Mouse (Mus musculus): ENCODE measurements around the gene Sipa1l1. TPM values are rescaled to one million over a fixed set of nuclear protein-coding genes. Genes with fewer than 3 reads are reported as not detected.

Gene Sipa1l1
- polyA plus RNA-seq, 1 experiment, result 34.0 TPM

DNA sequence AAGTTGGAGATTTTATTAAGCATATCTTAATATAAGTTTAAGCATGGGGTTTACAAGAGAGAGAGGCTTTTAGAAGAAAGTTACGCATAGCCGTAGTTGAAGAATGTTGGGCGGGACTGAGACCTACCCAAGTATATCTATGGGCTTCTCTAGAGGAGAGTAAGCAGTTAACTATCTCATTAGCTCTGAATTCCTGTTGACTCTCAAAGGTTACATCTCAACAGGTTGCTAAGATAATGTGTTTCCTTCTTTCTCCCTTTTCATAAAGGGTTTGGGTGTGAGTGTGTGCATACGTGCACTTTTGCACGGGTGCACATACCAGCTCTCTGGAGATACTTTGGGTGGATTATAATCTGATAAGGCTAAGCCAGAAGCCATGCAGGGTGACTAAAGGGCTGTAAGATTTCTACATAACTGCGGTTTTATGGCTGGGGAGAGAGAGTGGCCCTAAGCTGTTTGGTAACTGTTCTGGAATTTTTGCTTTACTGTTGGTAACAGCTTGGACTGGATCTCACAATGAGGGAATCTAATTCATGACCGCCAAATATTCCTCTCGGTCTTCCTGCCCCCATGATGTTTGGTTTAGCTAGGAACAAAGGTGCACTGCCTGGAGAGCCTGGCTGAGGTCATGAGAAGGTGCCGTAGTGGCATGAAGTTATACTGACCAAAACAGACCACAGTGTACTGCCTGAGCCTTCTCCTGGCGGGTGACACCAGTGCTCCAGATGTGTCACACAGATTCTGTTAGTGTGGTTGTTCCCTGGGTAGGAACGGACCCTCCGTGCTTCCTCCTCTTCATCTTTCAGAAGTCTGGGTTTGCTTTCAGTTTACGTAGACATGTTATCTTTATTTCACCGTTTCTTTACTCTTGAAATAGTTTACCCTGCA lies 78.5 kb downstream of the Sipa1l1 start:
- Histone ChIP-seq H3K4me3 (ENCODE audit: insufficient read depth, low read depth, low read length) (no peak overlapping the region), H3K27me3 (replicated peaks; ENCODE audit: control insufficient read depth, insufficient read depth, low read length) (no peaks in the 10 kb centered on the region), H3K36me3 (ENCODE audit: control insufficient read depth, insufficient read depth, low read length) (no peaks in the 10 kb centered on the region), H3K27ac (ENCODE audit: insufficient read depth, low read depth, low read length) (no peak overlapping the region), H3K4me1 (ENCODE audit: control insufficient read depth, insufficient read depth, low read length) (no peaks in the 10 kb centered on the region)
- 82% methylated on average over 14 of the region's 14 CpGs for WGBS
- no peak for DNase-seq
- no peak for TF ChIP-seq CTCF (conservative IDR thresholded peaks at IDR 0.05; ENCODE audit: insufficient read depth, insufficient read length, low read depth, low read length)
- no peak for TF ChIP-seq POLR2A (IDR thresholded peaks at IDR 0.05; ENCODE audit: low read depth, low read length)

DNA sequence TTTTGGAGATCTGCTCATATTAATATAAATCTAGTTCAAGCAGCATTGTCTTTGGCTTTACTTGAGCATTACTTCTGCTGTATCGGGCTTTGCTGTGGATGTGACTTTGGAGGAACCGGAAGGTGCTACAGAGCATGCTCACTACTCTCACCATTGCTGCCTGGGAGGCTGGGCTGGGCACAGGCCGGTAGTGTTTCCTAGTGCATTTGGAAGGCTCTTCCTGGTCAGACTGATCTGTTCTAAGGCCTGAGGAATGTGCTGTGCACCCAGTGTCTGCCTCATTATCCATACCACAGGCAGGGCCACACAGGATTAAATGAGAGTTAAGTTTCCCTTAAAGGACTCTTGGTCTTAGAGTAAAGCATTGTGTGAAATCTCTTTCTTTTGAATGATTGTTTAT lies 79.4 kb downstream of the Sipa1l1 start:
- Histone ChIP-seq H3K27ac (ENCODE audit: insufficient read depth, low read depth, low read length) (no peak overlapping the region), H3K4me3 (ENCODE audit: insufficient read depth, low read depth, low read length) (no peak overlapping the region), H3K27me3 (replicated peaks; ENCODE audit: control insufficient read depth, insufficient read depth, low read length) (no peaks in the 10 kb centered on the region), H3K4me1 (ENCODE audit: control insufficient read depth, insufficient read depth, low read length) (no peaks in the 10 kb centered on the region), H3K36me3 (ENCODE audit: control insufficient read depth, insufficient read depth, low read length) (no peaks in the 10 kb centered on the region)
- no peak for DNase-seq
- no peak for TF ChIP-seq POLR2A (IDR thresholded peaks at IDR 0.05; ENCODE audit: low read depth, low read length)
- no peak for TF ChIP-seq CTCF (conservative IDR thresholded peaks at IDR 0.05; ENCODE audit: insufficient read depth, insufficient read length, low read depth, low read length)
- 84% methylated on average over 3 of the region's 3 CpGs for WGBS

DNA sequence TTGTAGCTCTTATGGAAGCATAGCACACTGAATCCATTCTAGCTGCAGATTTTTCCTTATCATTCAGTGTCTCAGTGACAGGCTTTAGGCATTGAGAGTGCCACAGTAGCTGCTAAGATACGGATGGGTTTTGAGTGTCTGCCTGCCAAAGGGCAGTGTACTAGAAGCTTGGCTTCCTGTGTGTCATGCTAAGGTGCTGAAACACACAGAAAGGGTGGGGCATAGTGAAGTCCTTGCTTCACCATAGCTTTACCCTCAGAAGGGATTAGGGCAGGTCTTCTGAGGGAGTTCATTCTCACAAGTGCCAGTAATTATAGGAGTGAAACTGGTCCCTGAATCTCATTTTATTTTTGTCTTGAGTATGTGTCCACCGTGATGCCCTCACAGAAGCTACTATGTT lies 82.2 kb downstream of the Sipa1l1 start:
- 79% methylated on average over 2 of the region's 2 CpGs for WGBS
- Histone ChIP-seq H3K27ac (ENCODE audit: insufficient read depth, low read depth, low read length) (no peak overlapping the region), H3K27me3 (replicated peaks; ENCODE audit: control insufficient read depth, insufficient read depth, low read length) (no peaks in the 10 kb centered on the region), H3K4me1 (ENCODE audit: control insufficient read depth, insufficient read depth, low read length) (peaks cover 16% of the 10 kb centered on the region), H3K36me3 (ENCODE audit: control insufficient read depth, insufficient read depth, low read length) (no peaks in the 10 kb centered on the region), H3K4me3 (ENCODE audit: insufficient read depth, low read depth, low read length) (no peak overlapping the region)
- no peak for TF ChIP-seq CTCF (conservative IDR thresholded peaks at IDR 0.05; ENCODE audit: insufficient read depth, insufficient read length, low read depth, low read length)
- TF ChIP-seq POLR2A (IDR thresholded peaks at IDR 0.05; ENCODE audit: low read depth, low read length), result no peak
- DNase-seq, result no peak

DNA sequence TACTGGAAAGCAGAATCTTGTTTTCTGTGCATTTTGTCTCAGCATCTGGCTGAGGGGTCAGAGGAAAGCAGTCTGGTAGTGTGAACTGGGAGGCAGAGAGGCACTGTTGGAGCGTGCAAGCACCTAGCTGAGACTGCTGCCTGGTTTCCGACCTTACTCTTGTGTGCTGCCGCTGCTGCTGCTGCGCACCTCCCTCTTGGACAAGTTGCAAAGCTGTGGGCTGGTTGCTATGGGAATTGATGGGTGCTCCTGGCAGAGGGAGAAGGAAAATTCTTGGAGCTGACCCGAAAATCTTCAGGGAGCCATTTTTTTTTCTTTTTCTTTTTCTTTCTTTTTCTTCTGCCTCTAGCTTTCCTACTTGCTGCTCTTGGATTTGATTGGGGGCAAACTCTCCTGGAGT lies 85.0 kb downstream of the Sipa1l1 start:
- H3K27me3 ChIP-seq (replicated peaks; ENCODE audit: control insufficient read depth, insufficient read depth, low read length), result no peaks in the 10 kb centered on the region
- no peak overlapping the region for H3K4me3 ChIP-seq (ENCODE audit: insufficient read depth, low read depth, low read length)
- no peaks in the 10 kb centered on the region for H3K36me3 ChIP-seq (ENCODE audit: control insufficient read depth, insufficient read depth, low read length)
- peak overlapping the region; percentile 31; the same call in 1 of the 2 replicates for H3K27ac ChIP-seq (ENCODE audit: insufficient read depth, low read depth, low read length)
- no peak for TF ChIP-seq CTCF (conservative IDR thresholded peaks at IDR 0.05; ENCODE audit: insufficient read depth, insufficient read length, low read depth, low read length)
- TF ChIP-seq POLR2A (IDR thresholded peaks at IDR 0.05; ENCODE audit: low read depth, low read length), result no peak
- peaks cover 33% of the 10 kb centered on the region for H3K4me1 ChIP-seq (ENCODE audit: control insufficient read depth, insufficient read depth, low read length)
- DNase-seq, result peak; percentile 77
- WGBS, result 30% methylated on average over 5 of the region's 5 CpGs

DNA sequence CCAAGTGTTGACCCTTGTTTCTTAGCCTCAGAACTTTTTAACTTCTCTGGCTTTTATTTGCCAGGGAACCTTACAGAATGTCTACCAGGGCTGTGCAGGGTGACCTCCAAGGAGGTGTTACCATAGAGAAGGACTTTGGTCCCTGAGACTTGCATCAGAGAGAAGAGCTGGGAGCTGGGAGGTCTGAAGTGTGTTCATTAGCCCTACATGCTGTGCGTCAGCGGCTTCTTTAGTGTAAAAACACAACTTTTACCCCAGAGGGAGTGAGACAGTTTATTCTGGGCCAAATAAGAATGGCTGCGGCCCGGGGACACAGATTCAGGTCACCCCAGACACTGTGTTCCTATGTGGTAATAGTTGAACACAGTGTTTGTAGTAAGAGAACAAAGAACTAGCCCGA lies 86.9 kb downstream of the Sipa1l1 start:
- H3K27ac ChIP-seq (ENCODE audit: insufficient read depth, low read depth, low read length), result peak overlapping the region; percentile 93
- no peak overlapping the region for H3K4me3 ChIP-seq (ENCODE audit: insufficient read depth, low read depth, low read length)
- H3K36me3 ChIP-seq (ENCODE audit: control insufficient read depth, insufficient read depth, low read length), result no peaks in the 10 kb centered on the region
- H3K27me3 ChIP-seq (replicated peaks; ENCODE audit: control insufficient read depth, insufficient read depth, low read length), result no peaks in the 10 kb centered on the region
- TF ChIP-seq CTCF (conservative IDR thresholded peaks at IDR 0.05; ENCODE audit: insufficient read depth, insufficient read length, low read depth, low read length) (no peak), POLR2A (IDR thresholded peaks at IDR 0.05; ENCODE audit: low read depth, low read length) (no peak)
- WGBS, result 69% methylated on average over 5 of the region's 5 CpGs
- peaks cover 33% of the 10 kb centered on the region for H3K4me1 ChIP-seq (ENCODE audit: control insufficient read depth, insufficient read depth, low read length)
- DNase-seq, result peak; percentile 93

DNA sequence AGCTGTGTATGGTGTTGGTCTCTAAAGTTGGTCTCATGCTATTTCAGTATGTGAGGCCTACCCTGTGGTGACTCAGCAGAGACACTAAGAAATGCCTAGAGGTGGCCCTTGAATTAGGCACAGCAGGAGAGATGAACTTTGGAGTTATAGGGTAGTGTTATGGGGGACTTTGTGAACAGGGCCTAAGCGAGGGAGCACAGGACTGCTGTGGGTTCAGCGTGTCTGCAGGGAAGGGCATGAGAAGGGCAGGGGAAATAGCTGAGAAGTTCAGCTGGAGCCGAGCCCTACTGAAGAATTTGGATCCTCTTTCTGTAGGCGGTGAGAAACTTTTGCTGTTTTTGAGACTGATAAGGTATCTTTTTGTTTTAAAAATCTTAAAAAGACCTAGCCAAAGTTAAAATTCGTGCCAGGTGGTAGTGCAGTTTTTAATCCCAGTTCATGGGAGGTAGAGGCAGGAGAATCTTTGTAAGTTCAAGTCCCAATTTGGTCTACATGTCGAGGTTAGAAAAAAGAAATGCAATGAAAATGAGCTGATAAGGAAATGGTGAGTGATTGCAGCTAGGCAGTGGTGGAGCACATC lies 87.9 kb downstream of the Sipa1l1 start:
- no peak for TF ChIP-seq POLR2A (IDR thresholded peaks at IDR 0.05; ENCODE audit: low read depth, low read length)
- no peak for TF ChIP-seq CTCF (conservative IDR thresholded peaks at IDR 0.05; ENCODE audit: insufficient read depth, insufficient read length, low read depth, low read length)
- WGBS, result 47% methylated on average over 6 of the region's 6 CpGs
- Histone ChIP-seq H3K4me1 (ENCODE audit: control insufficient read depth, insufficient read depth, low read length) (peaks cover 33% of the 10 kb centered on the region), H3K36me3 (ENCODE audit: control insufficient read depth, insufficient read depth, low read length) (no peaks in the 10 kb centered on the region), H3K27me3 (replicated peaks; ENCODE audit: control insufficient read depth, insufficient read depth, low read length) (no peaks in the 10 kb centered on the region), H3K4me3 (ENCODE audit: insufficient read depth, low read depth, low read length) (no peak overlapping the region), H3K27ac (ENCODE audit: insufficient read depth, low read depth, low read length) (peak overlapping the region; percentile 93)
- peak; percentile 62 for DNase-seq

Data from kidney, adult 2 months (tissue).